Mouse (Mus musculus) cortical plate, adult 2 months (tissue): Measurements from ENCODE around the gene Asb5.

Experiments
- CTCF ChIP-seq: fragments of 200-500 bp; IDR thresholded peaks from 2 replicates; pipeline ENCODE4 v1.5.1; 2011; ENCODE audit warnings: mild to moderate bottlenecking, control low read depth, low read length; ENCODE audit not compliant: insufficient read depth; ENCODE audit errors: extremely low read depth
- POLR2A ChIP-seq: fragments of 200-500 bp; IDR thresholded peaks from 2 replicates; pipeline ENCODE4 v1.6.1; 2011; ENCODE audit warnings: mild to moderate bottlenecking, low read length, control low read depth; ENCODE audit not compliant: insufficient read depth; ENCODE audit errors: extremely low read depth

DNA sequence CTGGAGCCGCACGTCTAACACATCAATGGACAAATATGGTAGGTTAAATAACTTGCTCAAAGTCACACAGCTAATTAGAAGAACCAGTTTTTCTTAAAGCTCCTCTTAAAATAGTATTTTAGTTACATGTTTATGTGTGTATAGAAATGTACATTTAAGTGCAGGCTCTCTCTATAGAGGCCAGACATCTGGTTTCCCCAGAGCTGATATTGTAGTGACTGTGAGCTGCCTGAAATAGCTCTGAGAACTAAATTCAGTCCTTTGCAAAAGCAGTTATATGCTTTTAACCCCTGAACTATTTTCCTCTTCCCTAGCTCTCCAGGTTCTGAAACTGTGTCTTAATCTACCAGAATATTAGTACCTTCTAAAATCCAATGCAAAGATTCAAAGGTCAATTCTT, 68.0 kb downstream of the Asb5 start:
- TF ChIP-seq CTCF (no peak), POLR2A (no peak)
